ENCODE assay signal across 25 mouse cellular contexts in the genomic region with DNA sequence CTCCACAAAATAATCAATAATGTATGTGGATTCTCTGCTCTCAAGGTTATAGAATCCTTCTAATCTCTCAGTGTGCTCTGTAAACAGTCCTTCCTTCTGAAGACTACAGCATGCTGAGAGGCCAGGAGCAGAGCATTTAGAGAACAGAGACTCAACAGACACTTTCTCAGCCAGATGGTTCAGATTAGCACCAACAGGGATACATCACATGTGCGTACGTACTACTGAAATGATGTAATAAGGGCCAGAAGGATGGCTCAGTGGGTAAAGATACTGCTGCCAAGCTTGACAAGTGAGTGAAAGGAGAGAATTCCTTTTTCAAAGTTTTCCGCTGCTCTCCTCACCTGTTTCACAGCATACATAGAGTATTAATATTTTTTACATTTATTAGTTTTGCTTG. TPM values are rescaled to one million over a fixed set of nuclear protein-coding genes. Genes with fewer than 3 reads are reported as not detected.
DNase-seq lines count a peak whose midpoint lies in the region; ATAC-seq lines count a peak whose summit lies in the region.
"Had no signal": no experiment of that assay in that cellular context is flagged by ENCODE, and none has a peak within 500 bp of the region (broad histone marks: within the 10 kb centered on the region; RNA-seq: fewer than 3 reads in every experiment).

No protein-coding gene starts in this region.

- peaks cover 3% of the 10 kb centered on the region; the same call in 1 of the 2 replicates for H3K4me1 ChIP-seq in heart, embryonic 11.5 days (ENCODE audit: control insufficient read depth, insufficient read depth, low read length)
- H3K4me1 ChIP-seq: midbrain, embryonic 15.5 days had no signal

- ATAC-seq in heart, embryonic 11.5 days (replicated peaks; ENCODE audit: insufficient number of reproducible peaks, low FRiP score, low TSS enrichment): no peak
- ATAC-seq: activated CD4-positive, CD25-positive, alpha-beta regulatory T cell, adult 4 months; CD4-positive, CD25-positive, alpha-beta regulatory T cell, adult 4 months; forebrain, embryonic 16.5 days; lung, postnatal 0 days; midbrain, embryonic 15.5 days had no signal

- WGBS in heart, embryonic 11.5 days (ENCODE audit: insufficient replicate concordance): 67% methylated on average over 3 of the region's 3 CpGs

- no peak overlapping the region for H3K27ac ChIP-seq in heart, embryonic 11.5 days (ENCODE audit: low read depth, low read length)
- H3K27ac ChIP-seq: heart, embryonic 10.5 days; kidney, postnatal 0 days; midbrain, embryonic 15.5 days had no signal

- no peaks in the 10 kb centered on the region for H3K27me3 ChIP-seq in heart, embryonic 11.5 days (ENCODE audit: control insufficient read depth, insufficient read depth, low read length)
- H3K27me3 ChIP-seq: midbrain, embryonic 15.5 days had no signal

- no peaks in the 10 kb centered on the region for H3K9me3 ChIP-seq in heart, embryonic 11.5 days (replicated peaks; ENCODE audit: control insufficient read depth, low read length)
- H3K9me3 ChIP-seq: heart, embryonic 10.5 days; midbrain, embryonic 15.5 days had no signal

- H3K4me2 ChIP-seq in heart, embryonic 11.5 days: no peak overlapping the region
- H3K4me2 ChIP-seq: midbrain, embryonic 15.5 days had no signal

- H3K36me3 ChIP-seq in heart, embryonic 11.5 days (ENCODE audit: control insufficient read depth, insufficient read depth, low read length): no peaks in the 10 kb centered on the region
- H3K36me3 ChIP-seq: heart, embryonic 10.5 days; midbrain, embryonic 15.5 days had no signal

- peak; percentile 11 for DNase-seq in cerebellum, adult 11-12 months
- DNase-seq in cerebellum, postnatal 4 days (ENCODE audit: low spot score in 2 of 2): no peak
- DNase-seq in NIH3T3 (ENCODE audit: low read depth): peak; percentile 50
- peak; percentile 51 for DNase-seq in cerebellum, adult 9-10 months
- peak; percentile 51 for DNase-seq in embryo, embryonic 11 days
- DNase-seq in gastrocnemius, postnatal 4 days (ENCODE audit: low spot score in 2 of 2): no peak
- no peak for DNase-seq in kidney, postnatal 14 days
- DNase-seq: adrenal gland, postnatal 10 days; heart, postnatal 36 days; kidney, adult 18-20 months; layer of hippocampus, postnatal 36 days; liver; right cerebral cortex, postnatal 4 days had no signal

- no peak overlapping the region for H3K4me3 ChIP-seq in heart, embryonic 11.5 days (ENCODE audit: low read depth, low read length)
- H3K4me3 ChIP-seq: erythroblast, embryonic 14.5 days; heart, embryonic 10.5 days; midbrain, embryonic 15.5 days had no signal

- H3K9ac ChIP-seq in heart, embryonic 11.5 days (ENCODE audit: low read depth, low read length): no peak overlapping the region
- H3K9ac ChIP-seq: midbrain, embryonic 15.5 days had no signal

RNA-seq across cellular contexts. Expression of a gene that starts 29.6 kb away (rescaled TPM):
- 10 to 100 TPM; 18.9 to 19.0 TPM for total RNA-seq in gastrocnemius, postnatal 4 days (2021)
- polyA plus RNA-seq in heart, embryonic 11.5 days (2014; fragmentation: Nextera tagmentation; extraction: Ambion mirVana): 46.0 and 52.7 TPM in 2 replicates

RNA-seq across cellular contexts. Expression of a gene that starts 45.1 kb away (rescaled TPM):
- total RNA-seq in gastrocnemius, postnatal 4 days (2021): under 1 TPM; 0.08 to 0.15 TPM
- 0.19 TPM in 1 of 2 replicates, not detected in the other for polyA plus RNA-seq in heart, embryonic 11.5 days (2014; fragmentation: Nextera tagmentation; extraction: Ambion mirVana)
- total RNA-seq: ES-E14; megakaryocyte, adult 5-6 weeks had no signal
- polyA plus RNA-seq: activated CD4-positive, CD25-positive, alpha-beta regulatory T cell, adult 4 months; CD4-positive, CD25-positive, alpha-beta regulatory T cell, adult 4 months; erythroblast, embryonic 14.5 days; forebrain, embryonic 16.5 days; gonadal fat pad, adult 2 months; lung, postnatal 0 days had no signal

RNA-seq across cellular contexts. Expression of a gene that starts 49.7 kb away (rescaled TPM):
- total RNA-seq in gastrocnemius, postnatal 4 days (2021): 1 to 10 TPM; 5.1 to 6.1 TPM
- 9.0 and 9.6 TPM in 2 replicates for polyA plus RNA-seq in heart, embryonic 11.5 days (2014; fragmentation: Nextera tagmentation; extraction: Ambion mirVana)

RNA-seq across cellular contexts. Expression of a gene that starts 49.8 kb away (rescaled TPM):
- 10 to 100 TPM; 35.7 to 37.2 TPM for total RNA-seq in gastrocnemius, postnatal 4 days (2021)
- polyA plus RNA-seq in heart, embryonic 11.5 days (2014; fragmentation: Nextera tagmentation; extraction: Ambion mirVana): 32.3 and 37.3 TPM in 2 replicates

Comparison
In these comparisons a context has a peak if more than half of its experiments do, and no peak if none do; other contexts are left out.
1. DNase-seq: peak in cerebellum, adult 11-12 months (single experiment), NIH3T3 (single experiment), cerebellum, adult 9-10 months (single experiment) and embryo, embryonic 11 days (single experiment); none in cerebellum, postnatal 4 days (0 of 2), gastrocnemius, postnatal 4 days (0 of 2) and kidney, postnatal 14 days (single experiment).